Mouse (Mus musculus): ENCODE data around the gene Usp30. TPM values are rescaled to one million over a fixed set of nuclear protein-coding genes. Genes with fewer than 3 reads are reported as not detected.

Gene Usp30
- total RNA-seq, 1 experiment from 2014 or later = 10.6 TPM

Other genes with a start within 250 kb of the Usp30 start
- gene Selplg, start 232.8 kb upstream of the Usp30 start, total RNA-seq (2017) = 568 and 590 TPM in 2 replicates
- 76.9 and 78.5 TPM in 2 replicates for gene Coro1c, start 156.7 kb upstream of the Usp30 start, total RNA-seq (2017)
- 19.5 and 20.4 TPM in 2 replicates for gene Ssh1, start 71.6 kb upstream of the Usp30 start, total RNA-seq (2017)
- not detected in 2 replicates for gene Dao, start 61.8 kb upstream of the Usp30 start, total RNA-seq (2017)
- gene Svop, start 26.1 kb downstream of the Usp30 start, total RNA-seq (2017) = not detected in 2 replicates
- 3.8 and 7.7 TPM in 2 replicates for gene Alkbh2, start 62.8 kb downstream of the Usp30 start, total RNA-seq (2017)
- 5.5 and 5.6 TPM in 2 replicates for gene Ung, start 64.9 kb downstream of the Usp30 start, total RNA-seq (2017)
- gene Acacb, start 81.1 kb downstream of the Usp30 start, total RNA-seq (2017) = 0.86 TPM in 1 of 2 replicates, not detected in the other
- gene Foxn4, start 208.3 kb downstream of the Usp30 start, total RNA-seq (2017) = not detected in 2 replicates
- 1.6 TPM in 2 replicates for gene Myo1h, start 223.7 kb downstream of the Usp30 start, total RNA-seq (2017)

Measured in neutrophil, adult 5-6 weeks (primary cell).